Comparison of ENCODE assay signal across 26 mouse cellular contexts in genomic region chr3:109040908-109041307, GRCm38 (mm10). TPM values are rescaled to one million over a fixed set of nuclear protein-coding genes. Genes with fewer than 3 reads are reported as not detected.
A peak's percentile ranks its signal among the peaks of the same experiment; 100 is the strongest.
DNase-seq lines count a peak whose midpoint lies in the region; ATAC-seq and TF ChIP-seq lines count a peak whose summit lies in the region.
"Had no signal": no experiment of that assay in that cellular context is flagged by ENCODE, and none has a peak within 500 bp of the region (broad histone marks: within the 10 kb centered on the region; RNA-seq: fewer than 3 reads in every experiment).

No protein-coding gene starts in this region.

- no peak overlapping the region for H3K27ac ChIP-seq in midbrain, embryonic 11.5 days (ENCODE audit: low read depth, low read length)
- H3K27ac ChIP-seq: embryonic facial prominence, embryonic 12.5 days; forebrain, embryonic 12.5 days; hindbrain, embryonic 15.5 days had no signal

- no peak for ATAC-seq in midbrain, embryonic 11.5 days (ENCODE audit: low FRiP score)
- ATAC-seq: activated CD4-positive, CD25-positive, alpha-beta regulatory T cell, adult 4 months; forebrain, embryonic 16.5 days had no signal

- no peak overlapping the region for H3ac ChIP-seq in myocyte (ENCODE audit: control insufficient read depth, insufficient read length)

- no peak overlapping the region for H3K9ac ChIP-seq in midbrain, embryonic 11.5 days (ENCODE audit: low read length)
- H3K9ac ChIP-seq: embryonic facial prominence, embryonic 12.5 days; forebrain, embryonic 12.5 days; heart, embryonic 12.5 days; hindbrain, embryonic 15.5 days had no signal

- TF ChIP-seq POLR2A in myocyte (IDR thresholded peaks at IDR 0.05; ENCODE audit: insufficient read length, low read depth) = no peak

- no peaks in the 10 kb centered on the region for H3K36me3 ChIP-seq in myocyte (ENCODE audit: control insufficient read depth, insufficient read depth)
- H3K36me3 ChIP-seq in midbrain, embryonic 11.5 days (ENCODE audit: control insufficient read depth, insufficient read depth, low read length) = no peaks in the 10 kb centered on the region
- H3K36me3 ChIP-seq: embryonic facial prominence, embryonic 12.5 days; forebrain, embryonic 12.5 days; heart, embryonic 12.5 days; hindbrain, embryonic 15.5 days had no signal

- no peaks in the 10 kb centered on the region for H3K9me3 ChIP-seq in midbrain, embryonic 11.5 days (ENCODE audit: control insufficient read depth, low read length)
- H3K9me3 ChIP-seq: embryonic facial prominence, embryonic 12.5 days; forebrain, embryonic 12.5 days; heart, embryonic 12.5 days; hindbrain, embryonic 15.5 days had no signal

- DNase-seq in 3T3-L1 (ENCODE audit: low read depth, low spot score) (peak; percentile 85), NIH3T3 (ENCODE audit: low read depth) (peak; percentile 79)
- DNase-seq in gonadal fat pad, adult 2 months (ENCODE audit: low read depth) = peak; percentile 92
- DNase-seq in midbrain, embryonic 11.5 days (ENCODE audit: low spot score, missing footprints) = no peak
- DNase-seq in lung, adult 18-20 months = no peak
- no peak for DNase-seq in kidney, postnatal 4 days
- DNase-seq: adrenal gland, adult 2 months; adrenal gland, postnatal 36 days; cerebellum, adult 11 months; cerebellum, adult 8-10 months; cerebellum, postnatal 14 days; embryo, embryonic 11 days; gastrocnemius, postnatal 10 days; heart, postnatal 36 days; kidney, adult 11 months had no signal

- no peak overlapping the region for H3K4me2 ChIP-seq in myocyte (ENCODE audit: low read depth)
- H3K4me2 ChIP-seq in midbrain, embryonic 11.5 days = no peak overlapping the region
- H3K4me2 ChIP-seq: embryonic facial prominence, embryonic 12.5 days; forebrain, embryonic 12.5 days; heart, embryonic 12.5 days; hindbrain, embryonic 15.5 days had no signal

- no peaks in the 10 kb centered on the region for H3K27me3 ChIP-seq in myocyte (ENCODE audit: control insufficient read depth, insufficient read depth, insufficient read length)
- no peaks in the 10 kb centered on the region for H3K27me3 ChIP-seq in midbrain, embryonic 11.5 days (ENCODE audit: control insufficient read depth, insufficient read depth, low read length)
- H3K27me3 ChIP-seq: embryonic facial prominence, embryonic 12.5 days; forebrain, embryonic 12.5 days; heart, embryonic 12.5 days; hindbrain, embryonic 15.5 days had no signal

- WGBS in midbrain, embryonic 11.5 days = 90% methylated on average over 4 of the region's 4 CpGs

- H3K4me1 ChIP-seq in midbrain, embryonic 11.5 days (ENCODE audit: control insufficient read depth, insufficient read depth, low read length) = no peaks in the 10 kb centered on the region
- H3K4me1 ChIP-seq: embryonic facial prominence, embryonic 12.5 days; forebrain, embryonic 12.5 days; heart, embryonic 12.5 days; hindbrain, embryonic 15.5 days had no signal

- no peak overlapping the region for H3K4me3 ChIP-seq in myocyte
- H3K4me3 ChIP-seq in midbrain, embryonic 11.5 days (ENCODE audit: low read depth, low read length) = no peak overlapping the region
- H3K4me3 ChIP-seq: embryonic facial prominence, embryonic 12.5 days; forebrain, embryonic 12.5 days; heart, embryonic 12.5 days; hindbrain, embryonic 15.5 days had no signal

- no peaks in the 10 kb centered on the region for H3K79me2 ChIP-seq in myocyte (ENCODE audit: control insufficient read depth, insufficient read depth)

TF ChIP-seq in myocyte, 11 proteins besides CTCF, POLR2A, EP300 and RAD21:
- TF ChIP-seq TCF3 (IDR thresholded peaks at IDR 0.05; ENCODE audit: insufficient read length, low read depth) = no peak
- no peak for TF ChIP-seq POLR2AphosphoS2 (IDR thresholded peaks at IDR 0.05; ENCODE audit: insufficient read length, low read depth)
- TF ChIP-seq REST (IDR thresholded peaks at IDR 0.05; ENCODE audit: insufficient read depth, insufficient read length) = no peak
- TF ChIP-seq CEBPB (IDR thresholded peaks at IDR 0.05; ENCODE audit: insufficient read depth, poor library complexity, severe bottlenecking) = peak; percentile 51; the same call in 1 of the 2 replicates

RNA-seq across cellular contexts. Expression of gene Fam102b, which starts 13.5 kb away (rescaled TPM):
- polyA plus RNA-seq in gonadal fat pad, adult 2 months (2012; rRNA removed) = 13.6 and 16.8 TPM in 2 replicates
- polyA plus RNA-seq in myocyte (2012; fragmentation: generic; extraction: Trizol) = 3.7 TPM
- 11.7 and 12.5 TPM in 2 replicates for polyA plus RNA-seq in midbrain, embryonic 11.5 days (2014; fragmentation: Nextera tagmentation; extraction: Ambion mirVana)

RNA-seq across cellular contexts. Expression of gene Slc25a54, which starts 39.4 kb away (rescaled TPM):
- not detected in 2 replicates for polyA plus RNA-seq in gonadal fat pad, adult 2 months (2012; rRNA removed)
- polyA plus RNA-seq in myocyte (2012; fragmentation: generic; extraction: Trizol) = 0.02 TPM
- polyA plus RNA-seq in midbrain, embryonic 11.5 days (2014; fragmentation: Nextera tagmentation; extraction: Ambion mirVana) = not detected in 2 replicates
- polyA plus RNA-seq: activated CD4-positive, CD25-positive, alpha-beta regulatory T cell, adult 4 months; adrenal gland, adult 2 months; embryonic facial prominence, embryonic 12.5 days; forebrain, embryonic 16.5 days; frontal cortex, adult 2 months; heart, embryonic 12.5 days; heart, embryonic 16.5 days; hindbrain, embryonic 11.5 days; hindbrain, embryonic 15.5 days; intestine, embryonic 14.5 days had no signal

Comparison
In these comparisons a context has a peak if more than half of its experiments do, and no peak if none do; other contexts are left out.
1. DNase-seq: peak in 3T3-L1 (single experiment), NIH3T3 (single experiment) and gonadal fat pad, adult 2 months (single experiment); none in midbrain, embryonic 11.5 days (single experiment), lung, adult 18-20 months (0 of 2) and kidney, postnatal 4 days (0 of 2).